Mouse (Mus musculus): ENCODE measurements at regions not wholly inside any gene's neighbourhood (a gene's known extent, or its start where the extent isn't known, plus 50 kb on each side); places are given as distances from the start of the nearest gene placed in this dataset.

DNA sequence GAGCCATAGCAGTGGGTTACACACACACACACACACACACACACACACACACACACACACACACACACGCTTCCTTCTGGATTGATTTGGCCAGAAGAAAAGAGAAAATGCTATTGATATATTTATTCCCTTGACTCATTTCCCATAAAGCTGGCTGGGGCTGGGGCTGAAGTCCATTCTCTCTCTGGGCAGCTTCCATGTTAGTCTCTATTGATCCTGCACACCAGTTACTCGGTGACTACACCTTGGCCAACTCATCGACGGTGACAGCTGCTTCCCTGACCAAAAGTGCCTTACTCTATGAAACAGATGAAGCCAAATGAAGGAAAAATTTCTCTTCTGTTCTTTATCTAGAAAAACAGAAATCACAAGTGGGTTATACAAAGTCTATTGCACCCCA, 82.1 kb downstream of the Snx18 start:
- in situ Hi-C loops (cut with MboI, MseI): no loop called here

DNA sequence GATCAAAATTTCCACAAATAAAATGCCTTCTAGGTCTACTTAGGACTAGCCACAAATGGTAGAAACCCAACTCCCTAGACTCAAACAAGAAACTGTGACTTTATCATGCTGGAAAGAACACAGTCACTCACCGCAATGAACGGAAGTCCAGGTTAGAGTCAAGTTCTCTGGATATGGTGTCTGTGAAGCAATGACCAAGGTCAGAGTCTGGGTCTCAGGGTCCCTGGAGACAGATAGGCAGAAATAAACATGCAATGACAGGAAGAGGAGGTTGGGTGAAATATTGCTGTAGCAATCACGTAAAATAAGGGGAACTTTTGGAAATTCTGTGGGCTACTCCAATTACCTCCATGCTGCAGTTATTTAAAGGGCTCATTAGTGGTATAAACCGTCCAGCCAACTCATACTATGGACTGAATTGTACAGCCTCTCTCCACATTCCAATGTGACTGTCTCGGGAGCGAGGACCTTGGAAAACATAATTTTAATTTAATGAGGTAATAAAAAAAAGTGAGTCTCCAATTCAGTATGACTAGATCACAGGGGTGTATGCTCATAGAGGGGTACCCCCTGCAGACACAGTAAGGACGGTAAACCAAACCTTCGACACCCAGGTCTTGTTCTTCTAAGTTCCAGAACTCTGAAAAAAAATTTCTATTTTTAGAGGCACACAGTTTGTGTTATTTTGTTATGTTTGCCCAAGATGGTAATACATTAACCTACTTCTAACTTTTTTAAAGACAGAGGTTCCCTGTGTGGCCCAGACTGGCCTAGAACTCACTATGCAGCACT, 83.5 kb downstream of the Snx18 start:
- in situ Hi-C loops (cut with MboI, MseI): no loop called here

- in situ Hi-C loops (cut with MboI, MseI): no loop called here
Observed at GRCm38 (mm10) chr13:113533884-113534445, 84.4 kb downstream of the Snx18 start.

GRCm38 (mm10) chr13:113526997-113527396, 91.4 kb downstream of the Snx18 start:
- in situ Hi-C loops (cut with MboI, MseI): no loop called here

DNA sequence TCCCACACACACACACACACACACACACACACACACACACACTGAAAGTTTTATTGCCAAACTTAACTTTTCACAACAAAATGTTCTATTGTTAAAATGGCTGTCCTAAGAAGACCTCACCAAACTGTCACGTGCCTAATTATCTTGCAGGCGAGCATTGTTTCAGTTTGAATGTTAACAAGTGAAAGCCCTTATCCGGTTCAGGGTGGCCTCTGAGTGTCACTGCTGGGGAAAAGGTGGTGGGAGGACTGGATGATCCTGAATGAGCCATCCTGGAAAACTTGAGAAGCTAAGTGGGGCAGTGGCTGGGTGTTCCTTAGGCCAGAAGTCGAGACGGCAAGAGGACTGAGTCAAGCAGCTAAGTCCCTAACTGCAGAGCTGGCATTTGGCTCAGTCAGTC, 94.9 kb downstream of the Snx18 start:
- in situ Hi-C loops (cut with MboI, MseI): no loop called here

DNA sequence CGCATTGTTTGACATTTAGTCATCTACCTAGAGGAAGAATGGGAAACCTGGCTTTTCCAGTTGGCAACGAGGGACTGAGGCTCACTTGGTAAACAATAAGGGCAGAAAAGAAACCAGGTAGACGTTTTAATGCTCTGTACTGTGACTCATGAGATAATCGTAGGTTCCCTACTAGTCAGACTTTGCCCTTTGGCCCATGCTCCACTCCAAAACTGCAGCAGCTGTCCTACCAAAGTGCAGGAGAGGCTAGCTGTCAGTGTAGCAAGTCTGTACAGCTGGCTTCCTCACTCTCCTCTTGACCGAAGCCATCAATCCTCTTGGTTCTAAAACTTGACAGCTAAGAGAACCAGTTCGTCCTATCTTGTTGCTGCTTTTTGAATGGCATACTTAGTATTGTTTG, 100.2 kb downstream of the Snx18 start:
- in situ Hi-C loops (cut with MboI, MseI): no loop called here

- in situ Hi-C loops (cut with MboI, MseI): no loop called here
Observed at GRCm38 (mm10) chr13:113516102-113516501, 102.3 kb downstream of the Snx18 start.

DNA sequence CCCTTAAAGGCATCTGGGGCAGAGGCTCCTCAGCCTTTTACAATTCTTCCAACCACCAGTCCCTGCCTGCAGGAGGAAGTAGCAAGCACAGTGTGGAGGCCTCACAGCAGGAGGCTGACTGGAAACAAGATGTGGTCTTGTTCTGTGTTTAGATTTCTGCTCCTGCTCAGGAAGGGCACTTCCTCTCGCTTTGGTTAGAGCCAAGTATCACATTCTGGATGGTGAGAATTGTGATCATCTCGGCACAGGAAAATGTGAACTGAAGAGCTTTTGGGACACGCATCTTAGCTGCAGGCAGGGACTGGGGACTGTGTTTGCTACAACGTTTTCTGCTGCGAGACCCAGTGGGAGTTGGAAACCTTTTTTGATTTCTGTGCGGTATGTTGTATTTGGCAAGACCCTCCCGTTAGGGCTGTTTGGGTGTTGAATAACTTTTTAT, 103.2 kb downstream of the Snx18 start:
- in situ Hi-C loops (cut with MboI, MseI): no loop called here

- in situ Hi-C loops (cut with MboI, MseI): no loop called here
Observed at GRCm38 (mm10) chr13:113509403-113510185, 108.8 kb downstream of the Snx18 start.

DNA sequence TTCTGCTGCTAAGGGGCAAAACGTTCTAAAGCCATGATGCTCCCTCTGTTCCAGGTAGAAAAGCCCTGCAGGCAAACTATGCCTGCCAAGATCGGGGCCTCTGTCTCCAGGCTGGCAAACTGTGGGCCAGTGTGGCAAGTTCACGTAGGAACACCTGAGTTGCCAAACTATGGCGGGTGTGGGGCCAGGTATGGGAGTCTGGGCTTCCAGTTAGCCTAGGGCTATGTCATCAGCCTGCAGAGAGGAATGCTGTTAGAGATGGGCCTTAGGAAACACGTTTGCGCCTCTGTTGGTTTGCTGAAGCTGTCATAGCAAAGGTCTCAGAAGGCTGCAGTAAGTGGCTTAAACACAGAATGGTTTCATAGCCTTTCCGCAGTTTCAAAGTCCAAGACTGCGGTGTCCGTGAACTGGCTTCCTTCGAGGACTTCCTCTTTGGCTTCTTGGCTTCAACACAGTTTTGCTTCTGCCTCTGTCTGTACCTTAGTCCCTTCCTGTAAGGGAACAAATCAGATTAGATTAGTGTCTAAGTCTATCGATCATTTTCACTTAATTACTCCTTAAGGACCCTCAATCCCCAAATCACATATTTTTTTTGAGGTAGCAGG, 110.1 kb downstream of the Snx18 start:
- in situ Hi-C loops (cut with MboI, MseI): no loop called here

DNA sequence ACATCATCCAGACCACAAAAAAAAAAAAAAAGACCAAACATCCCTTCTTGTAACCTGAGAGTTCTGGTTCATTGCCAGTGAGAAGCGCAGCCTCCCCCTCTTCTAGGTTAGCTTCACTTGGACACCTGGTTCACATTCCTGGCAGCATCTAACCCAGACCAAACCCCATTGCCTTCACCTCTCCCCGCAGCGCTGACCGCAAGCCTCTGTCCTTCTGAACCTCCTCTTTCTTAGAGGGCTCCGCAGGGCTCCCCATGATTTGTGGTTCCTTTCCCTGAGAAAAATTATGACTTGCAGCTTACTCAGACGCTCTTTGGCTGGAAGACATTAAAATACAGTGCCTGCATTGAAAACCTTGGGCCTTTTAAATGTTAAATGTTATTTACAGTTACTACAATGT, 115.8 kb downstream of the Snx18 start:
- in situ Hi-C loops (cut with MboI, MseI): no loop called here

- in situ Hi-C loops (cut with MboI, MseI): no loop called here
Observed at GRCm38 (mm10) chr13:113502059-113502458, 116.3 kb downstream of the Snx18 start.

DNA sequence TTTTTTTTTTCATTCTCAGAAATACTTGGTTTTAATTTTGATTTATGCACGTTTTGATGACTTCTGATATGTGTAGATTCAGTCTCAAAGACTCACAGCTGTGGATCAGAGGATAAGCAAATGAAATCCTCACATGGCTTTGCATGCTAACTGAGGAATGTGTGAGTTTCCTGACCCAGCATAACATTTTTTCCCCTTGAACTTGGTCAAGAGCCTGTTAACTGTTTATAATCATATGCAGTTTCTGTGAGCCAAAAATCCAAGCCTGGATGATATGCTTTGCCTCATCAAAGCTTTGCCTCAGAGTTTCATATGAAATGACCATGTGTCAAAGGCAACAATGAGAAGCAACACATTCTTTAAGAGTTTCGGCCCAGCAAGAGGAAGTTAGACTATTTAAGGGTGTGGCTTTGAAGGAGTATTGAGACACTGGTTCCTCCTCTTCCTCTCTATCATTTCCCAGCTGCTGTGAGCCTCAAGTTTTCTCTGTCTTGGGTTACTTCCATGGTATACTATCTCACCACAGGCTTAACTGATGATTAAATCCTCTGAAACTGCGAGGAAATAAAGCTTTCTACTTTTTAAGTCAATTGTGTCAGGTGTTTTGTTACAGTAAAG, 117.9 kb downstream of the Snx18 start:
- in situ Hi-C loops (cut with MboI, MseI): no loop called here

- in situ Hi-C loops (cut with MboI, MseI): no loop called here
Observed at GRCm38 (mm10) chr13:113499079-113499710, 119.2 kb downstream of the Snx18 start.

- in situ Hi-C loops (cut with MboI, MseI): no loop called here
Observed at GRCm38 (mm10) chr13:113495595-113496285, 122.6 kb downstream of the Snx18 start.

- in situ Hi-C loops (cut with MboI, MseI): no loop called here
Observed at GRCm38 (mm10) chr13:113495136-113495535, 123.2 kb downstream of the Snx18 start.

GRCm38 (mm10) chr13:113494688-113495087, 123.7 kb downstream of the Snx18 start:
- in situ Hi-C loops (cut with MboI, MseI): loop anchor here (5.0 kb wide), 1 partner anchor 48 kb away; no protein-coding TSS in a partner anchor

- in situ Hi-C loops (cut with MboI, MseI): loop anchor here (5.0 kb wide), 1 partner anchor 52 kb away; no protein-coding TSS in a partner anchor
Observed at GRCm38 (mm10) chr13:113489951-113490822, 128.2 kb downstream of the Snx18 start.

DNA sequence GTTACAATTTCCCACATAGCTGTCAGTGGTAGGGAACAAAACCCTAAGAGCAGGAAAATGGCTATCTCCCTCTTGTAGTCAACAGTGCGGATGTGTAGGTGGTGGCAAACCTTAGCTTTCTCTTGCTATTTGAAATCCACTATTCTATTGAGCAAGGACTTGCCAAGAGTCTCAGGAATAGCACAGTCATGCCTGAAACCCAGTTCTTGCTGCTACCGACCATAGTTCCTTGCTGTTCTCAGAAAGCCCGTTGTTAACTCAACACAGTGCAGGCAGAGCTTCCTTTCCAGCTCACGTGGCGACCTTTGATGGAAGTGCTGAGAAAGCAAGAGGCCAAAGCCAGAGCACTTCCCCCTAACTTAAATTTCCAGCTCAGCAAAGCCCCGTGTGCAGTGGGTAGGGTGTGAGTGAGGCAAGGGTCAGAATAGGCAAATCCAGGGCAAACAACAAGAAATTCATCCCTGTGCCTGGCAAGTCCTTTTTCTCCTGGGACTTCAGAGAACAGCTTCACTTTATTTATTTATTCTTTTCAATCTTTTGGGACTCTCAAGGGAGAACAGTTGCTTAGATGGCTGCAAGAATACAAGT, 131.9 kb downstream of the Snx18 start:
- in situ Hi-C loops (cut with MboI, MseI): no loop called here
